Mouse (Mus musculus) ES-E14 (cell line): Measurements from ENCODE around the gene Trim2. TPM values are rescaled to one million over a fixed set of nuclear protein-coding genes. Genes with fewer than 3 reads are reported as not detected.

Experiments
- DNase-seq: peaks from one replicate; pipeline ENCODE4 v3.0.0-alpha.2; 2013; ENCODE audit warnings: low read depth, low spot score
- H3K27ac ChIP-seq: 2 replicates; pipeline ENCODE4 v1.5.1; 2012; ENCODE audit warnings: low read depth, mild to moderate bottlenecking, low read length, moderate library complexity, mixed read lengths; ENCODE audit not compliant: poor library complexity, insufficient read depth, severe bottlenecking
- H3K36me3 ChIP-seq: 2 replicates; pipeline ENCODE4 v1.6.1; 2012; ENCODE audit warnings: mild to moderate bottlenecking, low read length, moderate library complexity, mixed read lengths; ENCODE audit not compliant: control insufficient read depth, poor library complexity, insufficient read depth, severe bottlenecking
- H3K4me1 ChIP-seq, 2 experiments: fragments of 150-350 bp in 1 of 2; sonication (generic) in 1 of 2; 2 replicates each; pipeline ENCODE4 v1.6.1; 2012; ENCODE audit warnings: low read length in 2 of 2, mild to moderate bottlenecking in 1 of 2, mixed read lengths in 1 of 2; ENCODE audit not compliant: control insufficient read depth in 2 of 2, insufficient read depth in 2 of 2, poor library complexity in 1 of 2
- H3K4me3 ChIP-seq, 2 experiments: fragments of 150-350 bp in 1 of 2; sonication (generic) in 1 of 2; 2 replicates each; pipeline ENCODE4 v1.5.1; 2012; ENCODE audit warnings: low read length in 2 of 2, low read depth in 1 of 2, mild to moderate bottlenecking in 1 of 2, mixed read lengths in 1 of 2; ENCODE audit not compliant: insufficient read depth in 1 of 2, poor library complexity in 1 of 2, severe bottlenecking in 1 of 2
- H3K9ac ChIP-seq: 2 replicates; pipeline ENCODE4 v1.6.1; 2012; ENCODE audit warnings: low read depth, mild to moderate bottlenecking, low read length, mixed read lengths; ENCODE audit not compliant: poor library complexity, insufficient read depth, severe bottlenecking
- H3K9me3 ChIP-seq: fragments of 150-350 bp; sonication (generic); 2 replicates; pipeline ENCODE4 v1.6.1; 2012; ENCODE audit warnings: low read depth, mild to moderate bottlenecking, low read length; ENCODE audit not compliant: control insufficient read depth, insufficient read depth
- CHD2 ChIP-seq: IDR thresholded peaks from 2 replicates; pipeline ENCODE4 v1.6.1; 2014; ENCODE audit warnings: mild to moderate bottlenecking, low read depth, low read length, inconsistent platforms
- HCFC1 ChIP-seq: IDR thresholded peaks from 2 replicates; pipeline ENCODE4 v1.6.1; 2012; ENCODE audit warnings: low read length, inconsistent platforms, borderline replicate concordance; ENCODE audit not compliant: insufficient read depth
- MAFK ChIP-seq: IDR thresholded peaks from 2 replicates; pipeline ENCODE4 v1.6.1; 2014; ENCODE audit warnings: mild to moderate bottlenecking, low read depth, low read length, inconsistent platforms; ENCODE audit not compliant: insufficient read depth
- ZC3H11A ChIP-seq: IDR thresholded peaks from 2 replicates; pipeline ENCODE4 v1.6.1; 2012; ENCODE audit warnings: low read depth, mild to moderate bottlenecking, inconsistent platforms, low read length, borderline replicate concordance
- ZNF384 ChIP-seq: IDR thresholded peaks from 2 replicates; pipeline ENCODE4 v1.6.1; 2012; ENCODE audit warnings: low read depth, low read length, inconsistent platforms
- in situ Hi-C, 2 experiments: fragments of 600-800 bp; cut with MboI; formaldehyde crosslinking; loops; one replicate each; pipeline ENCODE4 v1.15.1; 2025; ENCODE audit warnings: low sequenced_read_pairs in 2 of 2, inconsistent platforms in 1 of 2; ENCODE audit not compliant: unreplicated experiment in 2 of 2
- total RNA-seq: library from RNA; depleted of rRNA; stranded (reverse); fragments of 300-350 nt; gene quantifications from 2 replicates; pipeline ENCODE4 v1.2.3, GENCODE M21; 2012

The Trim2 gene
- total RNA-seq, 1 experiment = 27.3 TPM

DNA sequence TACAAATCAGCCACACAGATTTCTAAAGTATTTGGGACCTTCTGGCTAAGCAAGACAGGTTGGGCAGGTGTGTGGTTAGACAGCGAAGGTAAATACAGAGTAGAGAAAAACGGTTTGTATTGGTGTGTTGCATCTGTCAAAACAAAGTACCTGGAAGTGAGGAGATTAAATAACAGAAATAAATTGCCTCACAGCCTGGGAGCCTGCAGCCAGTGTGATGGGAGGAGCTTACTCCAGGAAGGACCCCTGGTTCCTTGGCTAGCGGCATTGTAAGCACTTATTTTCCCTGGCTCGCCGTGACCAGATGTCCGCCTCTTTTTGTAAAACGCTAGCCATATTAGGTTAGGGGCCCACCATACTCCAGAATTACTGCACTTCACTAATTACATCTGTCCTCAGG lies 45.8 kb downstream of the Trim2 start:
- Histone ChIP-seq H3K36me3 (no peaks in the 10 kb centered on the region), H3K27ac (no peak overlapping the region), H3K9me3 (no peaks in the 10 kb centered on the region), H3K4me1 (0 out of 4 replicates have a peak, but pooled peaks cover 4 to 7% of the 10 kb centered on the region in 2 experiments), H3K4me3 (no peak overlapping the region), H3K9ac (no peak overlapping the region)
- TF ChIP-seq MAFK (no peak), ZC3H11A (no peak), HCFC1 (no peak), CHD2 (no peak), ZNF384 (no peak)
- no peak for DNase-seq
- in situ Hi-C loops = no loop called here

- DNase-seq = no peak
- peak overlapping the region; percentile 70 to 77; a peak in 3 of 4 replicates for H3K4me3 ChIP-seq
- 0 out of 4 replicates have a peak, but pooled peaks cover 4 to 7% of the 10 kb centered on the region in 2 experiments for H3K4me1 ChIP-seq
- no peak overlapping the region for H3K9ac ChIP-seq
- TF ChIP-seq HCFC1 = no peak
- TF ChIP-seq ZC3H11A = no peak
- no peak for TF ChIP-seq MAFK
- TF ChIP-seq ZNF384 = no peak
- no peak for TF ChIP-seq CHD2
- in situ Hi-C loops = no loop called here
- H3K9me3 ChIP-seq = no peaks in the 10 kb centered on the region
- no peak overlapping the region for H3K27ac ChIP-seq
- no peaks in the 10 kb centered on the region for H3K36me3 ChIP-seq
These were observed 46.6 kb downstream of the Trim2 start for GRCm38 (mm10) chr3:84260024-84260535.

- Histone ChIP-seq H3K36me3 (no peaks in the 10 kb centered on the region), H3K9ac (peak overlapping the region; percentile 71), H3K4me1 (0 out of 4 replicates have a peak, but pooled peaks cover 4 to 7% of the 10 kb centered on the region in 2 experiments), H3K27ac (no peak overlapping the region), H3K4me3 (peak overlapping the region; percentile 70 to 77), H3K9me3 (no peaks in the 10 kb centered on the region)
- in situ Hi-C loops = no loop called here
- no peak for TF ChIP-seq MAFK
- no peak for TF ChIP-seq ZC3H11A
- TF ChIP-seq ZNF384 = no peak
- TF ChIP-seq HCFC1 = no peak
- TF ChIP-seq CHD2 = no peak
- DNase-seq = no peak
These were observed 47.2 kb downstream of the Trim2 start for GRCm38 (mm10) chr3:84259281-84260023.

GRCm38 (mm10) chr3:84258518-84259031 lies 48.1 kb downstream of the Trim2 start:
- DNase-seq = no peak
- Histone ChIP-seq H3K4me1 (0 out of 4 replicates have a peak, but pooled peaks cover 4 to 7% of the 10 kb centered on the region in 2 experiments), H3K9me3 (no peaks in the 10 kb centered on the region), H3K36me3 (no peaks in the 10 kb centered on the region), H3K9ac (no peak overlapping the region), H3K27ac (no peak overlapping the region), H3K4me3 (peak overlapping the region in 1 of 2 experiments; percentile 77; a peak in 2 of 4 replicates)
- no peak for TF ChIP-seq MAFK
- TF ChIP-seq CHD2 = no peak
- TF ChIP-seq ZNF384 = no peak
- no peak for TF ChIP-seq ZC3H11A
- TF ChIP-seq HCFC1 = no peak
- in situ Hi-C loops = no loop called here
